Mouse (Mus musculus) midbrain, embryonic 12.5 days (tissue): Measurements from ENCODE around the gene Epha8. TPM values are rescaled to one million over a fixed set of nuclear protein-coding genes. Genes with fewer than 3 reads are reported as not detected.
A peak's percentile ranks its signal among the peaks of the same experiment; 100 is the strongest.

Source experiments
- ATAC-seq: fragments of 200-750 bp; cut with Nextera tagmentation; 2 replicates; pipeline ENCODE4 v1.8.0; 2017; ENCODE audit warnings: low read depth, moderate TSS enrichment, moderate library complexity; ENCODE audit not compliant: low FRiP score
- H3K27ac ChIP-seq: fragments of 300-500 bp; sonication (generic); replicated peaks from 2 replicates; pipeline ENCODE4 v1.5.1; 2016; ENCODE audit warnings: mild to moderate bottlenecking
- H3K27me3 ChIP-seq: fragments of 300-500 bp; sonication (generic); 2 replicates; pipeline ENCODE4 v1.6.1; 2016; ENCODE audit warnings: mild to moderate bottlenecking
- H3K36me3 ChIP-seq: fragments of 300-500 bp; sonication (generic); 2 replicates; pipeline ENCODE4 v1.6.1; 2016
- H3K4me1 ChIP-seq: fragments of 300-500 bp; sonication (generic); 2 replicates; pipeline ENCODE4 v1.6.1; 2016
- H3K4me2 ChIP-seq: fragments of 300-500 bp; sonication (generic); replicated peaks from 2 replicates; pipeline ENCODE4 v1.6.1; 2016; ENCODE audit warnings: mild to moderate bottlenecking, moderate library complexity
- H3K4me3 ChIP-seq: fragments of 300-500 bp; sonication (generic); 2 replicates; pipeline ENCODE4 v1.5.1; 2016; ENCODE audit warnings: mild to moderate bottlenecking
- H3K9ac ChIP-seq: fragments of 300-500 bp; sonication (generic); replicated peaks from 2 replicates; pipeline ENCODE4 v1.6.1; 2016; ENCODE audit warnings: mild to moderate bottlenecking, moderate library complexity
- H3K9me3 ChIP-seq: fragments of 300-500 bp; sonication (generic); 2 replicates; pipeline ENCODE4 v1.6.1; 2016; ENCODE audit warnings: mild to moderate bottlenecking
- WGBS: fragments of 180-500 bp; shearing (Covaris S2); methylation state at CpG from one replicate; pipeline ENCODE4 v1.1.7; 2016; 5-methylcytosine and 5-hydroxymethylcytosine counted together
- polyA plus RNA-seq: library from polyadenylated mRNA; unstranded; fragments of >200 nt; fragmentation: Nextera tagmentation; extraction: Ambion mirVana; gene quantifications from 2 replicates; pipeline ENCODE4 v1.2.1, GENCODE M21; 2016

Epha8 gene
- polyA plus RNA-seq, 1 experiment from 2014 or later: 10.9 TPM

GRCm38 (mm10) chr4:136969503-136970276, 13.1 kb upstream of the Epha8 start:
- Histone ChIP-seq H3K4me3 (no peak overlapping the region), H3K9ac (no peak overlapping the region), H3K9me3 (no peaks in the 10 kb centered on the region), H3K27me3 (peaks cover 95% of the 10 kb centered on the region), H3K36me3 (no peaks in the 10 kb centered on the region), H3K4me2 (no peak overlapping the region), H3K4me1 (peaks cover 65% of the 10 kb centered on the region), H3K27ac (0 out of 2 replicates have a peak overlapping the region, but pooled peaks have one; percentile 8)
- 0 out of 2 replicates have a peak, but pooled peaks have one; percentile 7 for ATAC-seq
- WGBS: 29% methylated on average over 14 of the region's 16 CpGs

GRCm38 (mm10) chr4:136969096-136969495, 12.5 kb upstream of the Epha8 start:
- Histone ChIP-seq H3K27me3 (peaks cover 95% of the 10 kb centered on the region), H3K4me2 (no peak overlapping the region), H3K36me3 (no peaks in the 10 kb centered on the region), H3K4me1 (peaks cover 66% of the 10 kb centered on the region), H3K9ac (no peak overlapping the region), H3K9me3 (no peaks in the 10 kb centered on the region), H3K27ac (no peak overlapping the region; the same call in 1 of the 2 replicates), H3K4me3 (no peak overlapping the region)
- no peak for ATAC-seq
- 55% methylated on average over 8 of the region's 8 CpGs for WGBS

GRCm38 (mm10) chr4:136967511-136967910, 10.9 kb upstream of the Epha8 start:
- peaks cover 95% of the 10 kb centered on the region for H3K27me3 ChIP-seq
- H3K9me3 ChIP-seq: no peaks in the 10 kb centered on the region
- no peak overlapping the region for H3K9ac ChIP-seq
- H3K4me2 ChIP-seq: peak overlapping the region; percentile 0; the same call in 1 of the 2 replicates
- H3K4me3 ChIP-seq: no peak overlapping the region
- no peak for ATAC-seq
- H3K4me1 ChIP-seq: peaks cover 77% of the 10 kb centered on the region
- H3K27ac ChIP-seq: peak overlapping the region; percentile 73
- H3K36me3 ChIP-seq: no peaks in the 10 kb centered on the region
- 16% methylated on average over 9 of the region's 9 CpGs for WGBS

- Histone ChIP-seq H3K27me3 (peaks cover 95% of the 10 kb centered on the region), H3K4me2 (peak overlapping the region; percentile 12), H3K9me3 (no peaks in the 10 kb centered on the region), H3K4me1 (peaks cover 85% of the 10 kb centered on the region), H3K27ac (peak overlapping the region; percentile 73), H3K36me3 (no peaks in the 10 kb centered on the region), H3K4me3 (no peak overlapping the region), H3K9ac (no peak overlapping the region)
- 24% methylated on average over 16 of the region's 16 CpGs for WGBS
- ATAC-seq: peak; percentile 23; the same call in 1 of the 2 replicates
These were observed 10.1 kb upstream of the Epha8 start for GRCm38 (mm10) chr4:136966493-136967390.

- Histone ChIP-seq H3K4me2 (0 out of 2 replicates have a peak overlapping the region, but pooled peaks have one; percentile 12), H3K9me3 (no peaks in the 10 kb centered on the region), H3K36me3 (no peaks in the 10 kb centered on the region), H3K9ac (no peak overlapping the region), H3K27me3 (peaks cover 95% of the 10 kb centered on the region), H3K27ac (peak overlapping the region; percentile 62), H3K4me3 (no peak overlapping the region), H3K4me1 (peaks cover 79% of the 10 kb centered on the region)
- WGBS: 13% methylated on average over 15 of the region's 15 CpGs
- ATAC-seq: peak; percentile 80
These were observed 8.4 kb upstream of the Epha8 start for GRCm38 (mm10) chr4:136964990-136965421.

GRCm38 (mm10) chr4:136962447-136962846, 5.8 kb upstream of the Epha8 start:
- Histone ChIP-seq H3K9me3 (no peaks in the 10 kb centered on the region), H3K27me3 (peaks cover 95% of the 10 kb centered on the region), H3K4me3 (no peak overlapping the region), H3K4me2 (no peak overlapping the region), H3K27ac (no peak overlapping the region), H3K9ac (no peak overlapping the region), H3K36me3 (no peaks in the 10 kb centered on the region), H3K4me1 (peaks cover 54% of the 10 kb centered on the region)
- 58% methylated on average over 4 of the region's 4 CpGs for WGBS
- no peak for ATAC-seq

- no peaks in the 10 kb centered on the region for H3K9me3 ChIP-seq
- no peak overlapping the region for H3K27ac ChIP-seq
- no peaks in the 10 kb centered on the region for H3K36me3 ChIP-seq
- no peak overlapping the region for H3K4me2 ChIP-seq
- no peak overlapping the region for H3K9ac ChIP-seq
- WGBS: 31% methylated on average over 4 of the region's 4 CpGs
- no peak for ATAC-seq
- H3K27me3 ChIP-seq: peaks cover 95% of the 10 kb centered on the region
- H3K4me1 ChIP-seq: peaks cover 53% of the 10 kb centered on the region
- H3K4me3 ChIP-seq: no peak overlapping the region
These were observed 5.1 kb upstream of the Epha8 start for GRCm38 (mm10) chr4:136961642-136962285.

- ATAC-seq: no peak
- Histone ChIP-seq H3K9ac (no peak overlapping the region), H3K27me3 (peaks cover 99% of the 10 kb centered on the region), H3K4me3 (no peak overlapping the region), H3K4me1 (peaks cover 46% of the 10 kb centered on the region), H3K36me3 (no peaks in the 10 kb centered on the region), H3K4me2 (no peak overlapping the region), H3K9me3 (no peaks in the 10 kb centered on the region), H3K27ac (no peak overlapping the region)
- WGBS: 71% methylated on average over 9 of the region's 9 CpGs
These were observed 4.0 kb upstream of the Epha8 start for GRCm38 (mm10) chr4:136960581-136960980.

GRCm38 (mm10) chr4:136960068-136960467, 3.5 kb upstream of the Epha8 start:
- ATAC-seq: no peak
- no peak overlapping the region for H3K27ac ChIP-seq
- H3K36me3 ChIP-seq: no peaks in the 10 kb centered on the region
- no peak overlapping the region for H3K4me2 ChIP-seq
- H3K4me1 ChIP-seq: peaks cover 41% of the 10 kb centered on the region
- WGBS: 68% methylated on average over 3 of the region's 3 CpGs
- H3K27me3 ChIP-seq: peaks cover 99% of the 10 kb centered on the region
- no peak overlapping the region for H3K9ac ChIP-seq
- no peak overlapping the region for H3K4me3 ChIP-seq
- no peaks in the 10 kb centered on the region for H3K9me3 ChIP-seq

GRCm38 (mm10) chr4:136954562-136954961, 2.1 kb downstream of the Epha8 start:
- Histone ChIP-seq H3K4me3 (no peak overlapping the region), H3K9me3 (no peaks in the 10 kb centered on the region), H3K4me2 (peak overlapping the region; percentile 84), H3K9ac (no peak overlapping the region), H3K27me3 (peaks cover 100% of the 10 kb centered on the region), H3K36me3 (no peaks in the 10 kb centered on the region), H3K4me1 (peaks cover 16% of the 10 kb centered on the region), H3K27ac (no peak overlapping the region)
- 56% methylated on average over 6 of the region's 6 CpGs for WGBS
- ATAC-seq: no peak

GRCm38 (mm10) chr4:136949266-136949989, 7.2 kb downstream of the Epha8 start:
- 0 out of 2 replicates have a peak overlapping the region, but pooled peaks have one; percentile 1 for H3K27ac ChIP-seq
- ATAC-seq: peak; percentile 16; the same call in 1 of the 2 replicates
- no peaks in the 10 kb centered on the region for H3K36me3 ChIP-seq
- peaks cover 22% of the 10 kb centered on the region for H3K4me1 ChIP-seq
- H3K27me3 ChIP-seq: peaks cover 99% of the 10 kb centered on the region
- WGBS: 31% methylated on average over 10 of the region's 10 CpGs
- no peak overlapping the region for H3K4me2 ChIP-seq
- H3K4me3 ChIP-seq: no peak overlapping the region
- no peaks in the 10 kb centered on the region for H3K9me3 ChIP-seq
- H3K9ac ChIP-seq: no peak overlapping the region; the same call in 1 of the 2 replicates
